Mouse (Mus musculus) frontal cortex, postnatal 25 days (tissue): ENCODE data around the gene Atcay.
"Not testable (repeated sequence)": the region's sequence is repeated elsewhere in the genome, so short reads cannot be mapped to it uniquely, and the experiment has no call there.

Experiments used
- DNase-seq, 2 experiments: peaks; one replicate each; pipeline ENCODE4 v3.0.0; 2022; ENCODE audit warnings: low spot score in 2 of 2

The Atcay gene

GRCm38 (mm10) chr10:81242021-81242420, 11.4 kb upstream of the Atcay start:
- DNase-seq = no peak

GRCm38 (mm10) chr10:81240876-81241275, 10.2 kb upstream of the Atcay start:
- no peak for DNase-seq

- DNase-seq = no peak
These were observed 8.0 kb upstream of the Atcay start for GRCm38 (mm10) chr10:81238618-81239017.

DNA sequence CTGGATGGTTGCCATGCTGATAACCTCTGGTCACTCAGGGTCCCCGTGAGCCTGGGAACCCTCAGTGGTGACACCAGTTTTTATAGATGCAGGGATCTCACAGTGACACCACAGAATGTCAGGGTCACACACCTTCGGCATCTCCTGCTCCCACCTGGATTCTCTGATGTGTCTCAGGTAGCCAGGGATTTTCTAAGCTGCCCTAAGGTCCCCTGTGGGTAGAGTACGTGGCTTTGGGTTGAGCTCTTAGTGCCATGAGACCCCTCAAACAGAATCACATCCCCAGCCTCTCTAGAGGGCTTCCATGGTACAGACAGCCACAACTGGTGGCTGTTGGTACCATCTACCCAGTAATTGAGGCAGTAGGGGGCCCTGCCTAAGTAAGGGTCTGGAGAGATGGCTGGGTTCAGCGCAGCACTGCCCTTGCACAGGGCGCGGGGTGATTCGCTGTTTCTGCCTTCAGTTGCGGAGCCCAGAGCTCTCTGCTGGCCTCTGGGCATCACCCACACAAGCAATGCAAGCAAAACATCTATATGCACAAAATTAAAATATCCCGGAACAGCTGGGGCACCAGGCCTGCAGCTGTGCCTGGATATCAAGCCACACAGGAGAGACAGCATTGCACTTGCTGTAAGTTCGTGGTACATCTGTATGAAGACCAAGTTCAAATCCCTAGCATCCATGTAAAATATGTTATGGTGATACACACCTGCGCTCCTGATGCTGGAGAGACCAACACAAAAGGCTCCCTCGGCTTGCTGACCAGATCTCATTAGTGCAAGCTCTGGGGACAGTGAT, 6.0 kb upstream of the Atcay start:
- no peak for DNase-seq

DNA sequence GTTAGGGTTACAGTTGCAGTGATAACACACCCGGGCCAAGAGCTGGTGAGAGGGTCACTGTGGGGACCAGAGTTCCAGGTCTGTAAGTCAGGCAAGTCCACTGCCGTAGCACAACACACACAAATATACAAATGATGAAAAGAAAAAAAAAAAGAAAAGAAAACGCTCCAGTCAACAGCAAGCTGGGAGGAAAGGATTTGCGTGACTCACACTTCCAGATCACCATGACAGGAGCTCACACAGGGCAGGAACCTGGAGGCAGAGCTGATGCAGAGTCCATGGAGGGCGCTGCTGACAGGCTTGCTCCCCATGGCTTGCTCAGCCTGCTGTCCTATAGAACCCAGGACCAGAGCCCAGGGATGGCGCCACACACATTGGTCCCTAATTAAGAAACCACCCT, 3.6 kb upstream of the Atcay start:
- DNase-seq = no peak

DNA sequence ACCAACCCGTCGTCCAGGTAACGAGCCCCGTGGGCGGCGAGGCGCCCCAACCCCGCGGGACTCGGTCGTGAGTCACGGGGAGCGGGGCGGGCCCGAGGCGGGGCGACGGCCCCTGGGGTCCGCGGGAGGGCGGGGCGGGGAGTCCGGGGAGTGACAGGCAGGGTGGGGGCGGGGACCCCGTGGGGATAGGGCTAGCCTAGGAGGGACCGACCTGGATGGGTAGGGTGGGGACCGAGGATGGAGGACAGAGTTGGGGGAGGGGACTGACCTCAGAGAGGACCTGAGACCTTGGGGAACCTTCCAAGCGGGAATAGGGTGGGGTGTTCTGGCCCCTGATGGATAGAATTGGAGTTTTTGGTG, 2.6 kb upstream of the Atcay start:
- no peak for DNase-seq

DNA sequence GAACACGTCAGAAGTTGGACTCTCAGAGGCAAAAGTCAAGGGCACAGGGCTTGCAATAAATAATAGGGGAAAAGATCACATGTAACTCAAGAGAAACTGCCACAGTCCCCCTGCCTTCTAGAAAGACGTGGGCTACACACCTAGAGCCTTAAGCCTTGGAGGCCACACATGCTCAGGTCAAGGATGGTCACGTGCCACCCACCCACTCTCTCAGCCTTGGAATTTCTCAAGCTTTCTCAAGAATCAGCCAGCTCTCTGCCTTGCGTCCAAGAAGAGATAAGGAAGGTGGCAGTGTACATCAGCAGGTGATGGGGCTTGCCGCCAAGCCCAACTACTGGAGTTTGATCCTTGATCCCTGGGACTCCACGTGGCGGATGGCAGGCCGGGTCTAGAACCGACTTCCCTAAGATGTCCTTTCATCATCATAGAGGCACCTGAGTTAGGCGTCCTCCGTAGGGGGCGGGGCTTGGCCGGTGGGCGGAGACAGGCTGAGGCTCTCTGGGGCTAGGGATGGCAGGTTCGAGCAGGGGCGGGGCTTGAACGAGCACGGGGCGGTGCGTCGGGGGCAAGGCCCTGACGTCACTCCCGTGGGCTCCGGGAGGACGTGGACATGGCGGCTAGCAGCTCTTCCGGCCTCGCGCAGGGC, 2.1 kb upstream of the Atcay start, which contains the start of gene Zfr2:
Zfr2 (plus strand) TSS at position 576 of the 646 bp plus-strand sequence.
- DNase-seq = peak; percentile 86 to 93

GRCm38 (mm10) chr10:81231436-81231835, 803 bp upstream of the Atcay start:
- no peak for DNase-seq

- DNase-seq = no peak
These were observed 747 bp downstream of the Atcay start for GRCm38 (mm10) chr10:81229735-81230437.

GRCm38 (mm10) chr10:81223731-81224130, 6.9 kb downstream of the Atcay start:
- DNase-seq = not testable (repeated sequence)

GRCm38 (mm10) chr10:81221402-81222015, 9.1 kb downstream of the Atcay start:
- DNase-seq = no peak

GRCm38 (mm10) chr10:81217964-81218363, 12.7 kb downstream of the Atcay start:
- DNase-seq = peak in 1 of 2 experiments; percentile 48

DNA sequence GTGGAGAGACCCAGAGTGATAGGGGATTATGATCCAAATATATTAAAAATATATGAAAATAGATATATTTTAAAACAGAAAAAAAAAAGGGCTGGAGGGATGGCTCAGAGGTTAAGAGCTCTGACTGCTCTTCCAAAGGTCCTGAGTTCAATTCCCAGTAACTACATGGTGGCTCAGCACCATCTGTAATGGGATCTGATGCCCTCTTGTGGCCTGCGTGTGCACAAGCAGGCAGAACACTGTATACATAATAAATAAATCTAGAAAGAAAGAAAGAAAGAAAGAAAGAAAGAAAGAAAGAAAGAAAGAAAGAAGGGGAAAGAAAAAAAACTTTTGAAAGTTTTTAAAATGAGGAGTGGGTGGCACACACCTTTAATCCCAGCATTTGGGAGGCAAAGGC, 13.4 kb downstream of the Atcay start:
- DNase-seq = not testable (repeated sequence)

GRCm38 (mm10) chr10:81216810-81217209, 13.8 kb downstream of the Atcay start:
- no peak for DNase-seq

GRCm38 (mm10) chr10:81216260-81216659, 14.4 kb downstream of the Atcay start:
- DNase-seq = no peak

GRCm38 (mm10) chr10:81210154-81210553, 20.5 kb downstream of the Atcay start:
- DNase-seq = no peak

GRCm38 (mm10) chr10:81204137-81204536, 26.5 kb downstream of the Atcay start:
- DNase-seq = no peak

- DNase-seq = no peak
These were observed 27.5 kb downstream of the Atcay start for GRCm38 (mm10) chr10:81202978-81203720.

- no peak for DNase-seq
These were observed 28.6 kb downstream of the Atcay start, which contains the start of gene Nmrk2 for GRCm38 (mm10) chr10:81201807-81202758. Nmrk2 (minus strand) TSS chr10:81202051.

DNA sequence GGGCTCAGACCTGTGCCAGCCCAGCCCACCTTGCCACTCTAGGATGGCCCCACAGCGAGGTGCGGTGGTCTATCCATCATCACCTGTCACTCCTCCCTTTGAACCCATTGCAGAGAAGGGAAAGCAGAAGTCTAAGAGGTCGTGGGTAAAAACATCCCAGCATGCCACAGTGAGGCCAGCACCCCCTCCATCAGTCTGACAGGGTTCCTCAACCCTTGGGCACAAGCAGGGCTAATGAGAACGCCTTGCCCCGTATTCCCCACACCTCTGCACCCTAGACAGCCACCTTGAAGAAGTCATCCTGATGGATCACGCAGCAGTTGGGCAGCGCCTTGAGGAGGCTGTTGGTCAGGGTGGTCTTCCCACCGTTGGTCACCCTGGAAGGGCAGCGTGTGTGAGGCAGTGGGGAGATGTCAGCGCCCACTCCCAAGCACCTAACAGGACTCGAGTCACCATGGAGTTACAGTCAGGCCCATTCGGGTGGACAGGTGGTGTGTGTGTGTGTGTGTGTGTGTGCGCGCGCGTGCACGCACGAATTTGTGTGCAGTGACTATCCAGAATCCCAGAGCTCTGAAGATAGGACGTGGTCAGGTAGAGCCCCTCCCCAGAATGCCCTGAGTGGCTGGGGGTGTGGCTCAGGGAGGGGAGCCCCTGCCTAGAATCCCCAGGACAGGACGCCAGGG, 29.9 kb downstream of the Atcay start:
- DNase-seq = no peak
